ENCODE assay signal across 35 mouse cellular contexts in the genomic region with DNA sequence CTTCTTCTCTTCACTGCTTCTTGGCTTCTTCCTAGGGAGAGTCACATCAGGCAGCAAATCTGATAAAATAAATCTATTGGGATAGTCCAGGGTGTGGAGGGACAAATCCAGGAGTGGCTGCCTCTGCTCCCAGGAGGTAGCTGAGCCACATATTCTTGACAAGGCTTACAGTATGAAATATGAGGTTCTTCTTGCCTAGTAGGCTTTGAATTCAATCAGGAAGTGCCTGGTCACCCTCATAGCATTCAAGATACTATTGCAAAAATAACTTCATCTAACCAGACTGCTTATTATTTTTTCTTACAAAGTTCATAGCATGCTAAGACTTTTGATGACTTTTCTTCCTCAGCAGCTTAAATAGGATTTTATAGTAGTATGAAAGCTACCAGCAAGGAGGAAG.
"Had no signal": no experiment of that assay in that cellular context is flagged by ENCODE, and none has a peak within 500 bp of the region (broad histone marks: within the 10 kb centered on the region; RNA-seq: fewer than 3 reads in every experiment).

No protein-coding gene starts in this region.

- ATAC-seq: hindbrain, embryonic 16.5 days; hindbrain, postnatal 0 days; inflammation-experienced regulatory T-cells, adult 6 months; intestine, embryonic 15.5 days; intestine, embryonic 16.5 days; intestine, postnatal 0 days had no signal

- H3K27ac ChIP-seq: heart, embryonic 10.5 days; heart, embryonic 13.5 days; heart, embryonic 15.5 days; hindbrain, embryonic 10.5 days; hindbrain, embryonic 12.5 days; hindbrain, embryonic 13.5 days; hindbrain, embryonic 14.5 days; hindbrain, embryonic 15.5 days; hindbrain, postnatal 0 days; intestine, embryonic 15.5 days; kidney, embryonic 15.5 days; kidney, postnatal 0 days; layer of hippocampus, adult 2 months; left cerebral cortex, adult 2 months had no signal

- H3K4me3 ChIP-seq: heart, embryonic 10.5 days; heart, embryonic 12.5 days; heart, embryonic 13.5 days; heart, embryonic 15.5 days; hindbrain, embryonic 10.5 days; hindbrain, embryonic 12.5 days; hindbrain, embryonic 13.5 days; hindbrain, embryonic 15.5 days; intestine, embryonic 15.5 days; kidney, embryonic 15.5 days; layer of hippocampus, adult 2 months; left cerebral cortex, adult 2 months had no signal

- DNase-seq: heart, postnatal 10 days; heart, postnatal 14 days; heart, postnatal 36 days; heart, postnatal 4 days; kidney, adult 11 months; kidney, adult 18-20 months; kidney, adult 2 months; kidney, adult 8-10 months; kidney, adult 9 months; kidney, postnatal 10 days; kidney, postnatal 14 days; kidney, postnatal 25 days; kidney, postnatal 36 days; kidney, postnatal 4 days; layer of hippocampus, adult 9-11 months; layer of hippocampus, postnatal 36 days had no signal
